Mouse (Mus musculus) ES-E14 (cell line): ENCODE data around the gene Tctn1. TPM values are rescaled to one million over a fixed set of nuclear protein-coding genes. Genes with fewer than 3 reads are reported as not detected.
A peak's percentile ranks its signal among the peaks of the same experiment; 100 is the strongest.

Experiments
- DNase-seq: peaks from one replicate; pipeline ENCODE4 v3.0.0-alpha.2; 2013; ENCODE audit warnings: low read depth, low spot score
- H3K27ac ChIP-seq: 2 replicates; pipeline ENCODE4 v1.5.1; 2012; ENCODE audit warnings: low read depth, mild to moderate bottlenecking, low read length, moderate library complexity, mixed read lengths; ENCODE audit not compliant: poor library complexity, insufficient read depth, severe bottlenecking
- H3K36me3 ChIP-seq: 2 replicates; pipeline ENCODE4 v1.6.1; 2012; ENCODE audit warnings: mild to moderate bottlenecking, low read length, moderate library complexity, mixed read lengths; ENCODE audit not compliant: control insufficient read depth, poor library complexity, insufficient read depth, severe bottlenecking
- H3K4me1 ChIP-seq, 2 experiments: fragments of 150-350 bp in 1 of 2; sonication (generic) in 1 of 2; 2 replicates each; pipeline ENCODE4 v1.6.1; 2012; ENCODE audit warnings: low read length in 2 of 2, mild to moderate bottlenecking in 1 of 2, mixed read lengths in 1 of 2; ENCODE audit not compliant: control insufficient read depth in 2 of 2, insufficient read depth in 2 of 2, poor library complexity in 1 of 2
- H3K4me3 ChIP-seq, 2 experiments: fragments of 150-350 bp in 1 of 2; sonication (generic) in 1 of 2; 2 replicates each; pipeline ENCODE4 v1.5.1; 2012; ENCODE audit warnings: low read length in 2 of 2, low read depth in 1 of 2, mild to moderate bottlenecking in 1 of 2, mixed read lengths in 1 of 2; ENCODE audit not compliant: insufficient read depth in 1 of 2, poor library complexity in 1 of 2, severe bottlenecking in 1 of 2
- H3K9ac ChIP-seq: 2 replicates; pipeline ENCODE4 v1.6.1; 2012; ENCODE audit warnings: low read depth, mild to moderate bottlenecking, low read length, mixed read lengths; ENCODE audit not compliant: poor library complexity, insufficient read depth, severe bottlenecking
- H3K9me3 ChIP-seq: fragments of 150-350 bp; sonication (generic); 2 replicates; pipeline ENCODE4 v1.6.1; 2012; ENCODE audit warnings: low read depth, mild to moderate bottlenecking, low read length; ENCODE audit not compliant: control insufficient read depth, insufficient read depth
- CHD2 ChIP-seq: IDR thresholded peaks from 2 replicates; pipeline ENCODE4 v1.6.1; 2014; ENCODE audit warnings: mild to moderate bottlenecking, low read depth, low read length, inconsistent platforms
- HCFC1 ChIP-seq: IDR thresholded peaks from 2 replicates; pipeline ENCODE4 v1.6.1; 2012; ENCODE audit warnings: low read length, inconsistent platforms, borderline replicate concordance; ENCODE audit not compliant: insufficient read depth
- MAFK ChIP-seq: IDR thresholded peaks from 2 replicates; pipeline ENCODE4 v1.6.1; 2014; ENCODE audit warnings: mild to moderate bottlenecking, low read depth, low read length, inconsistent platforms; ENCODE audit not compliant: insufficient read depth
- ZC3H11A ChIP-seq: IDR thresholded peaks from 2 replicates; pipeline ENCODE4 v1.6.1; 2012; ENCODE audit warnings: low read depth, mild to moderate bottlenecking, inconsistent platforms, low read length, borderline replicate concordance
- ZNF384 ChIP-seq: IDR thresholded peaks from 2 replicates; pipeline ENCODE4 v1.6.1; 2012; ENCODE audit warnings: low read depth, low read length, inconsistent platforms
- in situ Hi-C, 2 experiments: fragments of 600-800 bp; cut with MboI; formaldehyde crosslinking; loops; one replicate each; pipeline ENCODE4 v1.15.1; 2025; ENCODE audit warnings: low sequenced_read_pairs in 2 of 2, inconsistent platforms in 1 of 2; ENCODE audit not compliant: unreplicated experiment in 2 of 2
- total RNA-seq: library from RNA; depleted of rRNA; stranded (reverse); fragments of 300-350 nt; gene quantifications from 2 replicates; pipeline ENCODE4 v1.2.3, GENCODE M21; 2012

The Tctn1 gene
- total RNA-seq, 1 experiment: 15.4 TPM

DNA sequence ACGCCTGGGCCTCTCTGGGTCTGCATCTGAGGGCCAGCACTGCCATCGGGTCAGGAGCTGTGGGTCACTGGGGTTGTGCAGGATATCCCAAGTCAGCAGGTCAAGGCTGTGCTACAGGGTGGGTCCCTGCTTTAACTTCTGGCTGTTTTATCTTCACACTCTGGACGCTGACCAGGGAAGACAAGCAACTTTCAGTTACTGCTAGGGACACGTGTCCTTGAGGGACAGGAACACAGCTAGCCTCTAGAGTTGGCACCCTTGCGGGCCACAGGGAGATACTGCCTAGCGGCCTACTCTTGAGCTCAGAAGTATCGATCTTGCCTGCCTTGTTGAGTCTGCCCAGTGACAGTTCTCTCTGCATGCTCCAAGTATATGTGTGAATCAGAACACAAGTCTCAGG, 24.6 kb downstream of the Tctn1 start:
- H3K36me3 ChIP-seq: peaks cover 30% of the 10 kb centered on the region
- H3K27ac ChIP-seq: no peak overlapping the region

DNA sequence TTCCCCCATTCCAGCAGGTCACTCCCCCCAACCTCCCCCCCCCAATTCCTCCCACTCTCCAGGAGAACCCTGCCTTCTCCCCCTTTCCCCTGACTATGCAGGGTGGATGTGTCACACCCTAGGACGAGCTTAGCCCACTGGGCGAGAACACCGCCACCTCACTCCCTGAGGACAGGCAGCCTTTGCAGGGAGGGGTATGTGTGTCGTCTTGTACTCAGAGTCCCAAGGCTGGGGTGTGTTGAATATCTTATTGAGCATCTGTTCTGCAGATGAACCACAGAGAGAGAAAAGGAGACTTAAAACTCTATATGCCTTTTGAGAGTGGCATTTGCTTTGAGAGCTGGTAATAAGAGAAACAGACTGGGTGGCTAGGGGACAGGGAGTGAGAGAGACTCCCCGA, 27.1 kb downstream of the Tctn1 start:
- no peak for TF ChIP-seq ZC3H11A
- no peak for TF ChIP-seq MAFK
- no peak for TF ChIP-seq ZNF384
- TF ChIP-seq HCFC1: no peak
- TF ChIP-seq CHD2: no peak
- no peak overlapping the region for H3K27ac ChIP-seq
- H3K36me3 ChIP-seq: peaks cover 32% of the 10 kb centered on the region
- H3K4me1 ChIP-seq: peaks cover 0 to 6% of the 10 kb centered on the region in 2 experiments; a peak in 2 of 4 replicates
- H3K9me3 ChIP-seq: no peaks in the 10 kb centered on the region
- in situ Hi-C loops: no loop called here
- no peak overlapping the region for H3K4me3 ChIP-seq
- H3K9ac ChIP-seq: no peak overlapping the region
- DNase-seq: no peak

More for the DNA sequence above, 24.6 kb downstream of the Tctn1 start:
- TF ChIP-seq CHD2 (no peak), HCFC1 (no peak), ZNF384 (no peak), MAFK (no peak), ZC3H11A (no peak)
- Histone ChIP-seq H3K4me1 (peaks cover 0 to 2% of the 10 kb centered on the region in 2 experiments; a peak in 1 of 4 replicates), H3K9me3 (no peaks in the 10 kb centered on the region), H3K4me3 (no peak overlapping the region), H3K9ac (no peak overlapping the region)
- in situ Hi-C loops: no loop called here
- DNase-seq: no peak

DNA sequence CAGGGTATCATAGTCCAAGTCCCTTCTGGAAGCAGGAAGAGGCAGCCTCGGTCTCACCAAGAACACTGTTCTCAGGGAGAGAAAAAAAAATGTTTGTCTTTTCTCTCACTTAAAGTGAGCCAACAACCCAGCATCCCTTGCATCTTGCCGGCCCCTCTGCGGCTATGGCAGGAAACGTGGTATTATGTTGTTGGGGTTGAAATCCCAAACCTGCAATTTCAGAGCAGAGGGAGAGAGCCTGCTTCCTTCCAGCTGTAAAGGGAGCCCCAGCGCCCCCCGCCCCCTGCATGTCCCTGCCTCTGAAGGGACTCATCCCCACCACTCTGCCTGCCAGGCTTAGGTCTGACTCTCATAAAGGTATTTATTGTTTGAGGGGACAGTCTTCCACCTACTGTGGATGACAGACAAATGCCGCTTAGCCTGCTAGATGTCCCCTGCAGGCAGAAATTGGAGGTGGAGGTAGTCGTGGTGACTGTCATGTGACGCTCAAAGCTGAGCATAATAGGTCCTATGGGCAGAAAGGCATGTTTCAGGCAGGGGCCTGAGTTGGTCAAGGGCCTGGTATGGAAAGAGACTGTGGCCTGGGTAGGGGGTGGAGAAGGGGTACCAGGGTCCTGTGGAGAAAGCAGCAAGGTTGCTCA, 28.9 kb downstream of the Tctn1 start:
- TF ChIP-seq MAFK (no peak), ZC3H11A (no peak), ZNF384 (no peak), HCFC1 (no peak), CHD2 (no peak)
- Histone ChIP-seq H3K9ac (no peak overlapping the region), H3K36me3 (peaks cover 19% of the 10 kb centered on the region), H3K9me3 (no peaks in the 10 kb centered on the region), H3K4me3 (no peak overlapping the region), H3K4me1 (peaks cover 0 to 6% of the 10 kb centered on the region in 2 experiments; a peak in 2 of 4 replicates), H3K27ac (no peak overlapping the region)
- peak; percentile 9 for DNase-seq
- in situ Hi-C loops: no loop called here

DNA sequence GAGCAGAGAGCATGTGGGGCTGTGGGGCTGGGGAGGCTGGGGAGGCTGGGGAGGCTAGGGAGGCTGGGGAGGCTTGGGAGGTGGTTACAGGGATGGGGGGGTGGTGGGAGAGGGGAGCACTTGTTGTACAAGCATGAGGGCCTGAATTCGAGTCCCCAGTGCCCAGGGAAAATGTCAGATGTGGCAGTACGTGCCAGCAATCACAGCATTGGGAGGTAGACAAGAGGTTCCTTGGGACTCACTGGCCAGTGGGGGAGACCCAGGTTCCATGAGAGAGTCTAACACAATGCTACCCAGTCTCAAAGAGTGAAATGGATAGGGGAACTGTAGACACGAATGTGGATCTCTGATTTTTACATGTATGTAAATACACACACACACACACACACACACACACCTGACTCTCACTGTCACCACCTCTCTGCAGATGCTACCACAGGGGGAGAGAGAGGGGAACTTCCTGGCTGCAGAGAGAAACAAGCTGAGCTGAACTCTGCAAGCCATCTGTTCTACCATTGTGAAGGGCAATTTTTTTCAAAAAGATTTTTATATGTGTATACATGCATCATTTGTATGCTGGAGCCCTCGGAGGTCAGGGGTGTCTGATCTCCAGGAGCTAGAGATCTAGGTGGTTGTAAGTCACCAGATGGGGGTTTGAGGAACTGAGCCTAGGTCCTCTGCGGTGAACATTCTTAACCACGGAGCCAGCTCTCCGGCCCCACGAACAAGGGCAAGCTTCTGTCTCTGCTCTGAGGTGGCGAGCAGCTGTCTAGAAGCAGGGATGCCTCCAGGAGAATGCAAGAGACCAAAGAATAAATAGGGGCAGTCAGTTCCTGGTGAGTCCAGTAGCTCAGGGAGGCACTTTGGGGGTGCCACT, 29.7 kb downstream of the Tctn1 start:
- Histone ChIP-seq H3K4me3 (no peak overlapping the region), H3K4me1 (peaks cover 0 to 6% of the 10 kb centered on the region in 2 experiments; a peak in 2 of 4 replicates), H3K9me3 (no peaks in the 10 kb centered on the region), H3K36me3 (peaks cover 21% of the 10 kb centered on the region), H3K27ac (no peak overlapping the region), H3K9ac (no peak overlapping the region)
- TF ChIP-seq CHD2: no peak
- TF ChIP-seq MAFK: no peak
- no peak for TF ChIP-seq ZNF384
- no peak for TF ChIP-seq HCFC1
- TF ChIP-seq ZC3H11A: no peak
- DNase-seq: no peak
- in situ Hi-C loops: no loop called here
